Mouse (Mus musculus): ENCODE measurements around the gene Cnnm3.
"Not testable (repeated sequence)": the region's sequence is repeated elsewhere in the genome, so short reads cannot be mapped to it uniquely, and the experiment has no call there.

Cnnm3 gene

GRCm38 (mm10) chr1:36501261-36501660 is 10.4 kb upstream of the Cnnm3 start:
- DNase-seq, result no peak

DNA sequence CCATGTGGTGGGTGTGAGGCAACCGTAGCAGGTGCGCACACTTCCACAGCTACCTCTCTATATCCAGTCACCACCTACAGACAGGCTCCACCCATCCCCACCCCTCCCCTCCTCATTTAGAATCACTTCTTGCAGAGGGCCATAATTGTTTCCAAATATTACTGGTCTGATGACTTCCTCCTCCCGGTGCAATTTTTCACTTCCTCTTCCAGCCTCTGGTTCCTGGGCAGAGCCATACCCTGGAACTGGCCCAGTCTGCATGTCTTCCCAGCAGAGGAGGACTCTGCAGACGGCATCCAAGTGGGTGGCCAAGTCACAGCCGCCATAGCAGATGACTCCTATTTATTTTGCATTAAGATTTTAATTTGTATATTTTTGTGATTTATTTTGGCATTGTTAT is 3.4 kb upstream of the Cnnm3 start:
- DNase-seq, result no peak

GRCm38 (mm10) chr1:36512089-36512965 is 660 bp downstream of the Cnnm3 start:
- DNase-seq, result peak; percentile 57

- no peak for DNase-seq
These were observed 1.3 kb downstream of the Cnnm3 start for GRCm38 (mm10) chr1:36512966-36513280.

GRCm38 (mm10) chr1:36513310-36513709 is 1.6 kb downstream of the Cnnm3 start:
- DNase-seq, result no peak

DNA sequence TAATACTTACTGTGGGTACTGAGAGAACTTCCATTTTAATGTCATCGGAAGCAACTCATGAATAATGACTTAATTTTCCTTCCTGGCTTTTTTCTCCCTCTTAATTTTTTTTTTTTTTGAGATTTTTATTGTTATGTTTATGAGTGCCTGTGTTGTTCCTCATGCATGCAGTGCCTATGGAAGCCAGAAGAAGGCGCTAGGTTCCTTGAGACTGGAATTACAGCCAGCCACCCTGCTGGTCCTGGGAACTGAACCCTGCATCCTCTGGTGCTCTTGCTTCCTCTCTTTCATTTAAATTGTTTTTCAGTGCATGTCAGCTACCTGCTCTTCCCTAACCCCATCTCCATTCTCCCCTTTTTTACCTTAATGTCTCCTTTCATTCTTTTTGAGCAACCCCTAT is 2.1 kb downstream of the Cnnm3 start:
- DNase-seq, result no peak

- DNase-seq, result no peak
These were observed 6.6 kb downstream of the Cnnm3 start for GRCm38 (mm10) chr1:36518259-36518658.

- no peak for DNase-seq
These were observed 8.0 kb downstream of the Cnnm3 start for GRCm38 (mm10) chr1:36519626-36520025.

GRCm38 (mm10) chr1:36522210-36522609 is 10.5 kb downstream of the Cnnm3 start:
- DNase-seq, result no peak

DNA sequence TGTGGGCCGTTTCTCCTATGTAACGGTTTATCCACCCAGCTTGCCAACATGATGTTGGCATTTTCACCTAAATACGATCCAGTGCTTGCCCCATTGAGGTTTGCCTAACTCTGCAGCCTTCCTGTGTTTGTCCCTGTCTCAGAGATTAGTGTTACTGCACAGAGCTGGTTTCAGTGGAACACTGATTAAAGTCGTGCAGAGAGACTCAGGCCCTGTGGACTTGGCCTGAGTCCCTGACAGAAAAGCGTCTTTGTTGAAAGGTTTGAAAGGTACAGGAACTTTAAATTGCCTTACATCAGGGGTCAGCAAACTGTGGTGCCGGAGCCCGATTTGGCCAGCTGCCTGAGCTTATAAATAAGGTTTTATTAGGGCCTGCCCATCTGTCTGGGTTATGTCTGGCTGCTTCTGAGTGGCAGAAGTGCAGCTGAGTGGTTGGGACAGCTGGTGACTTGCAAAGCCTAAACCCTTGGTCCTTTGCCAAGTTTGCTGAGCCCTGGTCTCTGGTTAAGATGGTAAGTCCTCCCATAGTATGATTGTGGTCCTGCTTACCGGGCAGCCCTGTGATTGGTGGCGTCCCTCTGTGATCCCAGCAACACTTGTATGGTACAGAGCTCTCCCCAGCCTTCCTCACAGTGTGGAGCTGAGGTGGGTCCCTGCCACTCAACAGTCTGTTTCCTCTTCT is 11.8 kb downstream of the Cnnm3 start:
- DNase-seq, result no peak

- DNase-seq, result no peak
These were observed 12.4 kb downstream of the Cnnm3 start for GRCm38 (mm10) chr1:36524058-36524457.

DNA sequence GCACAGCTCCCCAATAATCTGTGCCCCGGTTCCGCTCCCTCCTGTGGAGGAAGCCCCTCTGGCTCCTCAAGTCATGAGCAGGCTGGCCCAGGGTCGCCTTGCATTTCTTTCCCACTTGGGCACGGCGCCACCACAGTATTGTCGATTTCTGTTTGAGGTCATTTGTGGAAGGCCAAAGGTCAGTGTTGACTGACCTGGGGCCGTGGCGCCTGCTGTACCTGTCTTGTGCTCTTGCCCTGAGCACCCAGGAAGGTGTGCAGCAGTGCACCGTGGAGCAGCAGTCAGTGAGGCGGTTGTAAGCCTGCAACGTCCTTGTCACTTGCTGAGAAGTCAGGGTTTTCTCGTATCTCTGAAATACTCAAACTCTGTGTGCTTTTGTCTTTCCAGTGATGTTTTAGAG is 14.1 kb downstream of the Cnnm3 start:
- no peak for DNase-seq

- no peak for DNase-seq
These were observed 15.2 kb downstream of the Cnnm3 start for GRCm38 (mm10) chr1:36526903-36527302.

DNA sequence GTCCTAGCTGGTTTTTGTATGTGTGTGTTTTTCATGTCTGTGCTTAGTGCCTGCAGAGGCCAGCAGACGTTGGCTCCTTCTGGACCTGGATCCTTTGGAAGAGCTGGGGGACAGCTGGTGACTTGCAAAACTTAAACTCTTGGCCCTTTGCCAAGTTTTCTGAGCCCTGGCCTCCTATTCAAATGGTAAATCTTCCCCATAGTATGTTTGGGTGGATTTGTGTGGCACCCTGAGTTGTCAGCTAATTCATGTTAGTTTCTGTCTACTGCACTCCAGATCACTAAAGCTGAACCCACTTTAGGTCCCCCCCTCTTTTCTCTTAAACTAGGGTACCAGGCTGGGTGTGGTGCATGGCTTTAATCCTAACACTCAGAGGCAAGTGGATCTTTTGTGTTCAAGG is 16.7 kb downstream of the Cnnm3 start:
- no peak for DNase-seq

- no peak for DNase-seq
These were observed 17.6 kb downstream of the Cnnm3 start for GRCm38 (mm10) chr1:36529274-36529673.

GRCm38 (mm10) chr1:36529875-36530274 is 18.2 kb downstream of the Cnnm3 start:
- DNase-seq, result no peak

DNA sequence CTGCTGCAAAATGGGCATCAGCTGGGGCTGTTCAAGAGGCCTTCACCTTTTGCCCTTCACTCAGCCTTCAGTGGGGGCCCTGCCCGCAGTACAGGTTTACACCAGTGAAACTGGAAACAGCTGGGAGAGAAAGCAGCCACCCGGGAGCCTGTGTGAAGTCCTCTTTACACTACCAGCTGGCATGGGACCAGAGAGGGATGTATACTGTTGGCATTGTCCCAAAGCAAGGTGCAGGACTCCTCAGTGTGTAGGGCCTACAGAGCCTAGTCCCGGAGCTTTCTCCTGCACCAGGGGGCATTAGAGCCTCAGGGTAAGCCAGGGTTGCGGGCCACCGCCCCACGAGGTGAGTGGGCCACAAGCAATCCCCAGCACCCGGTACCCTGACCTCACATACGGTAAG is 18.8 kb downstream of the Cnnm3 start:
- DNase-seq, result no peak

- no peak for DNase-seq
These were observed 19.3 kb downstream of the Cnnm3 start for GRCm38 (mm10) chr1:36530962-36531361.

DNA sequence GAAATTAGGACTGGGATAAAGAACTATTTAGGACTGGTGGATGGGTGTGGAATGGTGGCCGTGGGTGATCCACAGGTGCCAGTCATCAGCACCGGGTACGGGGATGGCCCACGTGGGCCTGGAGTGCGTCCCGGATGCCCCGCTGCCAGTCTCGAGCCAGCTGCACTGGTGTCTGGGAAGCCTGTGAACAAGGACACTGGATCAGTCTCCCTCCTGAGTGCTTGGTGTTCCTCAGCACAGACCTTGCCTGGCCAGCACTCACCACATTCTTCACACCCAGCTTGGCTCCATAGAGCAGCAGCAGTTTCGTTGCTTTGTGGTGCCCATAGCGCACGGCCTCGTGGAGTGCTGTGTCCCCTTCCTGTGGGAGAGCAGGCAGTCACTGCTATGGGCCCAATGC is 19.8 kb downstream of the Cnnm3 start:
- DNase-seq, result no peak

- DNase-seq, result no peak
These were observed 21.9 kb downstream of the Cnnm3 start for GRCm38 (mm10) chr1:36533546-36533945.

DNA sequence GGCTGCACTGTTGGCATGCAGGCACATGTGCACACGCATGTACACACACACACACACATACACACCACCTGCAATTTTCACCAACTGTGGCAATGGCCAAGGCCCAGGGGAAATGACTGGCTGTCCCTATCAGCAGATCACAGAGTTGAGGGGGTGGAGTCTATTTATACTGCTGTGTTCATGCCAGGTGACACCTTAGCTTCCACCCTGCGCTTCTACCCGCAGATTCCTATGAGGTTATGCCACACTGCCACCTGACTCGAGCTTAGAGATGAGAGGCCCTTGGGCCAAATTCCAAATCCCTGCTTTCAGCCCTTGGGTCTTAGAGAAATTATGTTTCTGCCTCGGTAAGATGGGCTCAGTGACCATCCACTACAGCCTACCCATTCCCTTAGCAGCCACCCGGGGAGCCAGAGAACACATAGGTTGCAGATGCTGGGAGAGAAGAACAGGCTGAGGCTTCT is 23.0 kb downstream of the Cnnm3 start:
- no peak for DNase-seq

DNA sequence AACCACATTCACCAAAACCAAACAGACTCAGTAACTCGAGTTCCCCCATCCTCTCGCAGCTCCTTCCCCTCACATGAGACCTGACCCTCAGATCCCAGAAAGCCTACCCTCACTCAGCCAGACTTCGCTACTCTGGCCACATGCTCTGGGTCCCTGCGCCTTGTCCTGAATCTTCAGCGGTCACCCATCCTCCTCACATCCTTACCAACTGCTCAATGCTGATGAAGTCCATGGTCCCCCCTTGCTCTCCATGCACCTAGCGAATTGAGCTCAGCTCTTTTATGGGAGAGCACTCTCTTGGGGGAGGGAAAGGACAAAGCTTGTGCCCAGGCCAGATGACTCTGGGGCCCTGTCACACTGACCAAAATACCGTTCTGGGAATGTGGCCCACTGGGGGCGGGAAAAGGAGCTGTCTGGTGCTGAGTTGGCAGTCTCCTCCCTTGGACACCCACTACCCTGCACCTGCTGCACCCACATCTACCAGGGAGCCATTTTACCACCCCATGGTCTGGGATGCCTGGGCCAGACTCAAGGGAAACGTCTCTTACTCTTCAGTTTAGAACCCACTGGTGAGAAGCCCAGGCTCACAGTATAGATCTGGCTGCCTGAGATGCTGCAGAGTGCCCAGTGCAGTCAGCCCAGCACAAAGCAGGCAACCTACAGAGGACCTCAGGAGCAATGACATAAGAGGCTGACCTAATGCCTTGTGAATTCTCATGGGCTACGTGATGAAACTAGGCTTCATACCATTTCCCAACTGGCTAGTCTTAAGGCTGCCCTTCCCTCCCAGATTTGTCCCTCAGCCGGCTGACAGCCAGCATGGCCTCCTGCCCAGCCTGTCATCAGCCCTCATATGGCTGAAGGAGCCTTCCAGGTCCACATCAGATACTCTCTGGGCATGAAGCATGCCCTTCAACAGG is 24.1 kb downstream of the Cnnm3 start:
- DNase-seq, result no peak

GRCm38 (mm10) chr1:36536397-36536728 is 24.7 kb downstream of the Cnnm3 start:
- DNase-seq, result no peak

GRCm38 (mm10) chr1:36536783-36537182 is 25.1 kb downstream of the Cnnm3 start, which contains the start of gene Ankrd23:
Gene Ankrd23 (minus strand): TSS chr1:36536883.
- DNase-seq, result not testable (repeated sequence)
